Mouse (Mus musculus) ES-Bruce4 (cell line): Measurements from ENCODE around the gene Tcfl5.

Experiments used
- CTCF ChIP-seq: IDR thresholded peaks from one replicate; pipeline ENCODE4 v1.8.1; 2011; ENCODE audit warnings: low read depth, low read length
- POLR2A ChIP-seq: IDR thresholded peaks from one replicate; pipeline ENCODE4 v1.8.1; 2011; ENCODE audit warnings: low read length; ENCODE audit not compliant: insufficient read depth

DNA sequence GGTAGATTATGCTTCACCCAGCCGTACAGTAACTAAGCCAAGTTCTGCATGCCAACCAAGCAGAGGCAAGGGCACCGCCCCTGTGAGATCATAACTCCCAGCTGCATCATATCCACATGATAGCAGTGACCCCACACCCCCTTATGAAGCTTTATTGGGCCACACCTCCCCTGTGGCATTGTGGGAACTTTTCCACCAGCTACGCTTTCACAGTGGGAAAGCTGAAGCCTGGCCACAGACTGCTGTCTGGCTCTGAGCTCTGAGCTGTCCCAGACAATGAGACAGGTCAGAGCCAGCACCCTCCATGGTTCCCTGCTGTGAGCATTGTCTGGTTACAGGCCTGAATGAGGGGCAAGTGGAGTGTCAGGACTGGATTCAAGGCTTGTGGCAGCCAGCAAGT, 61.5 kb downstream of the Tcfl5 start, which contains the start of gene Mrgbp:
- TF ChIP-seq CTCF (no peak), POLR2A (no peak)
